Mouse (Mus musculus): Measurements from ENCODE around the gene Rab27a. TPM values are rescaled to one million over a fixed set of nuclear protein-coding genes. Genes with fewer than 3 reads are reported as not detected.
"Not testable (repeated sequence)": the region's sequence is repeated elsewhere in the genome, so short reads cannot be mapped to it uniquely, and the experiment has no call there.

Rab27a gene
- polyA plus RNA-seq, 1 experiment from 2014 or later: 0.94 TPM

GRCm38 (mm10) chr9:73102181-73102580 lies 57.5 kb downstream of the Rab27a start, which contains the start of gene Gm20509:
Gene Gm20509, plus strand, starts transcription at chr9:73102470.
- Histone ChIP-seq H3K4me1 (replicated peaks) (peaks cover 10% of the 10 kb centered on the region), H3K27ac (no peak within 1 kb of the TSS), H3K9ac (replicated peaks) (peak within 1 kb of the TSS; percentile 65), H3K27me3 (peaks cover 53% of the 10 kb centered on the region), H3K4me2 (replicated peaks) (peak within 1 kb of the TSS; percentile 84), H3K9me3 (no peaks in the 10 kb centered on the region), H3K4me3 (replicated peaks) (peak within 1 kb of the TSS; percentile 48), H3K36me3 (no peaks in the 10 kb centered on the region)
- 93% methylated on average over 4 of the region's 4 CpGs for WGBS
- ATAC-seq: no peak

GRCm38 (mm10) chr9:73103159-73103879 lies 58.7 kb downstream of the Rab27a start:
- Histone ChIP-seq H3K27ac (no peak overlapping the region), H3K9me3 (no peaks in the 10 kb centered on the region), H3K36me3 (no peaks in the 10 kb centered on the region), H3K4me1 (replicated peaks) (peaks cover 10% of the 10 kb centered on the region), H3K27me3 (peaks cover 58% of the 10 kb centered on the region), H3K9ac (replicated peaks) (peak overlapping the region; percentile 65), H3K4me2 (replicated peaks) (peak overlapping the region; percentile 84), H3K4me3 (replicated peaks) (peak overlapping the region; percentile 48)
- 6% methylated on average over 60 of the region's 60 CpGs for WGBS
- ATAC-seq: peak; percentile 45

DNA sequence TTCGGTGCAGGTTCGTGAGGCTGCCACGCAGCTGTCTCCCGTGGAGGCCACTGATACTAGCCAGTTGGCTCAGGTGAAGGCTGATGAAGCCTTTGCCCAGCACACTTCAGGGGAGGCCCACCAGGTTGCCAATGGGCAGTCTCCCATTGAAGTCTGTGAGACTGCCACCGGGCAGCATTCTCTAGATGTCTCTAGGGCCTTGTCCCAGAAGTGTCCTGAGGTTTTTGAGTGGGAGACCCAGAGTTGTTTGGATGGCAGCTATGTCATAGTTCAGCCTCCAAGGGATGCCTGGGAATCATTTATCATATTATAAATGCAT lies 59.2 kb downstream of the Rab27a start:
- ATAC-seq: 0 out of 2 replicates have a peak, but pooled peaks have one; percentile 6
- Histone ChIP-seq H3K4me3 (replicated peaks) (peak overlapping the region; percentile 48), H3K9me3 (no peaks in the 10 kb centered on the region), H3K4me1 (replicated peaks) (peaks cover 10% of the 10 kb centered on the region), H3K9ac (replicated peaks) (peak overlapping the region; percentile 65), H3K27me3 (peaks cover 62% of the 10 kb centered on the region), H3K27ac (no peak overlapping the region), H3K4me2 (replicated peaks) (peak overlapping the region; percentile 84), H3K36me3 (no peaks in the 10 kb centered on the region)
- WGBS: 60% methylated on average over 5 of the region's 5 CpGs

GRCm38 (mm10) chr9:73105141-73105540 lies 60.5 kb downstream of the Rab27a start:
- no peaks in the 10 kb centered on the region for H3K36me3 ChIP-seq
- ATAC-seq: no peak
- WGBS: 52% methylated on average over 1 of the region's 1 CpGs

GRCm38 (mm10) chr9:73105771-73106170 lies 61.1 kb downstream of the Rab27a start:
- no peak overlapping the region for H3K4me3 ChIP-seq (replicated peaks)
- H3K9ac ChIP-seq (replicated peaks): no peak overlapping the region
- peaks cover 10% of the 10 kb centered on the region for H3K4me1 ChIP-seq (replicated peaks)
- peaks cover 66% of the 10 kb centered on the region for H3K27me3 ChIP-seq
- ATAC-seq: no peak
- no peak overlapping the region for H3K27ac ChIP-seq
- H3K9me3 ChIP-seq: no peaks in the 10 kb centered on the region
- H3K36me3 ChIP-seq: no peaks in the 10 kb centered on the region
- no peak overlapping the region for H3K4me2 ChIP-seq (replicated peaks)

More at GRCm38 (mm10) chr9:73105141-73105540, 60.5 kb downstream of the Rab27a start:
- H3K9me3 ChIP-seq: no peaks in the 10 kb centered on the region
- peaks cover 10% of the 10 kb centered on the region for H3K4me1 ChIP-seq (replicated peaks)
- H3K27me3 ChIP-seq: peaks cover 63% of the 10 kb centered on the region
- H3K9ac ChIP-seq (replicated peaks): no peak overlapping the region
- H3K27ac ChIP-seq: no peak overlapping the region
- H3K4me3 ChIP-seq (replicated peaks): no peak overlapping the region
- H3K4me2 ChIP-seq (replicated peaks): no peak overlapping the region

- H3K9ac ChIP-seq (replicated peaks): peak within 1 kb of the TSS; percentile 83
- H3K4me2 ChIP-seq (replicated peaks): peak within 1 kb of the TSS; percentile 77
- WGBS: under 1% methylated on average over 64 of the region's 64 CpGs
- peak within 1 kb of the TSS; percentile 80 for H3K27ac ChIP-seq
- H3K9me3 ChIP-seq: no peaks in the 10 kb centered on the region
- H3K36me3 ChIP-seq: peaks cover 27% of the 10 kb centered on the region
- peak; percentile 99 for ATAC-seq
- peaks cover 9% of the 10 kb centered on the region for H3K27me3 ChIP-seq
- peak within 1 kb of the TSS; percentile 97 for H3K4me3 ChIP-seq (replicated peaks)
- H3K4me1 ChIP-seq (replicated peaks): peaks cover 10% of the 10 kb centered on the region
These were observed 68.6 kb downstream of the Rab27a start, which contains the start of gene Rsl24d1 for GRCm38 (mm10) chr9:73112919-73113906. Gene Rsl24d1, plus strand, starts transcription at chr9:73113426.

GRCm38 (mm10) chr9:73116704-73117103 lies 72.0 kb downstream of the Rab27a start:
- H3K4me2 ChIP-seq (replicated peaks): not testable (repeated sequence)
- H3K4me1 ChIP-seq (replicated peaks): peaks cover 10% of the 10 kb centered on the region

GRCm38 (mm10) chr9:73118012-73118411 lies 73.4 kb downstream of the Rab27a start:
- peaks cover 10% of the 10 kb centered on the region for H3K4me1 ChIP-seq (replicated peaks)
- no peak overlapping the region for H3K4me2 ChIP-seq (replicated peaks)
- H3K9ac ChIP-seq (replicated peaks): no peak overlapping the region
- H3K4me3 ChIP-seq (replicated peaks): no peak overlapping the region
- ATAC-seq: no peak
- H3K27ac ChIP-seq: no peak overlapping the region
- H3K27me3 ChIP-seq: no peaks in the 10 kb centered on the region
- no peaks in the 10 kb centered on the region for H3K9me3 ChIP-seq
- peaks cover 58% of the 10 kb centered on the region for H3K36me3 ChIP-seq
- 93% methylated on average over 4 of the region's 4 CpGs for WGBS

More at GRCm38 (mm10) chr9:73116704-73117103, 72.0 kb downstream of the Rab27a start:
- not testable (repeated sequence) for H3K4me3 ChIP-seq (replicated peaks); H3K27ac ChIP-seq; ATAC-seq; H3K9me3 ChIP-seq; H3K27me3 ChIP-seq; H3K9ac ChIP-seq (replicated peaks)
- 86% methylated on average over 6 of the region's 6 CpGs for WGBS
- peaks cover 53% of the 10 kb centered on the region for H3K36me3 ChIP-seq

DNA sequence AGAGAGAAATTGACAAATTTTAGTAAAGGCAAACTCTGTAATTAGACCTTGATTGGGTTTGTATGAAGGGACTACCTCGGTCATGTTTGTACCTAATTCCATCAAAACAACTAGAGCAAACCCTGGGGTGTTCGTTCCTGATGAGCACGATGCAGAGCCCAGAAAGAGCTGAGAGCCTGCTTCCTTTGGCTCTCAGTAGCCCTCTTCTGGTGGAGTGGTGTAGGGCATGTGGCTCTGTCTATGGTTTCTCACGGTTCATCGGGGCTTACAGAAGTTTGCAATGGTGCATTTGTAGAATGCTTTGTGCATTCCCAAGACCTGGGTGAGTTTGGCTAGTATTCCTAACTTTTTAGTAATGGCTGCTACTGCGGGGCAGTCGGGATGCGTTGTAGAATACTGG lies 77.1 kb downstream of the Rab27a start:
- no peak for ATAC-seq
- Histone ChIP-seq H3K9ac (replicated peaks) (no peak overlapping the region), H3K4me3 (replicated peaks) (no peak overlapping the region), H3K4me2 (replicated peaks) (no peak overlapping the region), H3K27me3 (no peaks in the 10 kb centered on the region), H3K36me3 (peaks cover 75% of the 10 kb centered on the region), H3K4me1 (replicated peaks) (no peaks in the 10 kb centered on the region), H3K27ac (no peak overlapping the region), H3K9me3 (no peaks in the 10 kb centered on the region)
- 80% methylated on average over 8 of the region's 8 CpGs for WGBS

- Histone ChIP-seq H3K9ac (replicated peaks) (no peak overlapping the region), H3K36me3 (peaks cover 84% of the 10 kb centered on the region)
- 93% methylated on average over 8 of the region's 8 CpGs for WGBS
These were observed 80.5 kb downstream of the Rab27a start for GRCm38 (mm10) chr9:73125043-73125570.

DNA sequence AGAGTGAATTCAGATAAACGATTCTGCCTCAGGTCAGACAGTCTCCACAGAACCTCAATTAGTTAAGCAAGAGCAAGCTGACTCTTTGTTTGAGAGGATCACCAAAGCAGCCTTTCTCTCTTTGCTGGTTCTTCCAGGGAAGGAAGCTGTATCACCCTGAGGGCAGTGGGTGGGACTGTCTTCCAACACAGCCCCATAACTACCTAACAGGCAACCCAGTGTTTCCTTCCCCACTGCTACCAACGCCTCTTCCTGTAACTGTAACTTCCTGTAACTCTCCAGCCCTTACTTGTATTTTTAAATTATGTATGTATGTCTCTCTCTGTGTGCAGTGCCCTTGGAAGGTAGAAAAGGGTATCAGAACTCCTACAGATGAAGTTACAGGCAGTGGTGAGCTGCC lies 82.8 kb downstream of the Rab27a start:
- 93% methylated on average over 2 of the region's 2 CpGs for WGBS
- no peaks in the 10 kb centered on the region for H3K9me3 ChIP-seq
- peaks cover 67% of the 10 kb centered on the region for H3K36me3 ChIP-seq
- H3K27me3 ChIP-seq: no peaks in the 10 kb centered on the region
- H3K4me1 ChIP-seq (replicated peaks): no peaks in the 10 kb centered on the region
- H3K4me2 ChIP-seq (replicated peaks): no peak overlapping the region
- H3K4me3 ChIP-seq (replicated peaks): no peak overlapping the region
- H3K27ac ChIP-seq: no peak overlapping the region
- no peak overlapping the region for H3K9ac ChIP-seq (replicated peaks)
- ATAC-seq: no peak

More at GRCm38 (mm10) chr9:73125043-73125570, 80.5 kb downstream of the Rab27a start:
- H3K4me1 ChIP-seq (replicated peaks): no peaks in the 10 kb centered on the region
- H3K27ac ChIP-seq: no peak overlapping the region
- H3K27me3 ChIP-seq: no peaks in the 10 kb centered on the region
- no peak overlapping the region for H3K4me3 ChIP-seq (replicated peaks)
- H3K9me3 ChIP-seq: no peaks in the 10 kb centered on the region
- ATAC-seq: no peak
- H3K4me2 ChIP-seq (replicated peaks): no peak overlapping the region

DNA sequence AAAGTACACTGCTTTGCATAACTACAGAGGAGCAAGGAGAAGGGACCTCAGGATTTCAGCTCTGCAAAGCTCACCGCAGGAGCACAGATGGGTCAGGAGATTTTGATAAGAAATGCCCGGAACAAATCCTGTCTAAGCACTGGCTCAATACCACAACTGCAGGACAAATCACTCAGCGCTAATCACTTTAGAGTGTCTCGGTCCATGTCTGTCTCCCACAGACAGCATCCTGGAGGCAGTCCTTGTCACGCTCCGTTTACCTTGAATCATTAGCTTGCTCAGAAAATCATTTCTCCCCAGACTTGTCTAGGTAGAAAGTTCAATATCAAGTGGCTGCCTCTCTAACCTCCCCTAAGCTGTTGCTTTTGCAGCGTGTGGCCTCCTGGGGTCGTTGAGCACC lies 85.2 kb downstream of the Rab27a start:
- peak; percentile 56; the same call in 1 of the 2 replicates for ATAC-seq
- no peaks in the 10 kb centered on the region for H3K4me1 ChIP-seq (replicated peaks)
- no peak overlapping the region for H3K27ac ChIP-seq
- 55% methylated on average over 8 of the region's 8 CpGs for WGBS
- H3K4me2 ChIP-seq (replicated peaks): no peak overlapping the region
- H3K4me3 ChIP-seq (replicated peaks): no peak overlapping the region
- H3K9me3 ChIP-seq: no peaks in the 10 kb centered on the region
- H3K9ac ChIP-seq (replicated peaks): no peak overlapping the region
- no peaks in the 10 kb centered on the region for H3K27me3 ChIP-seq
- H3K36me3 ChIP-seq: peaks cover 52% of the 10 kb centered on the region

Data from midbrain, embryonic 13.5 days (tissue).